Mouse (Mus musculus): Measurements from ENCODE around the gene Arxes1. TPM values are rescaled to one million over a fixed set of nuclear protein-coding genes. Genes with fewer than 3 reads are reported as not detected.
"Not testable (repeated sequence)": the region's sequence is repeated elsewhere in the genome, so short reads cannot be mapped to it uniquely, and the experiment has no call there.

Arxes1 gene
- polyA plus RNA-seq, 1 experiment from 2014 or later, result 20.9 TPM

DNA sequence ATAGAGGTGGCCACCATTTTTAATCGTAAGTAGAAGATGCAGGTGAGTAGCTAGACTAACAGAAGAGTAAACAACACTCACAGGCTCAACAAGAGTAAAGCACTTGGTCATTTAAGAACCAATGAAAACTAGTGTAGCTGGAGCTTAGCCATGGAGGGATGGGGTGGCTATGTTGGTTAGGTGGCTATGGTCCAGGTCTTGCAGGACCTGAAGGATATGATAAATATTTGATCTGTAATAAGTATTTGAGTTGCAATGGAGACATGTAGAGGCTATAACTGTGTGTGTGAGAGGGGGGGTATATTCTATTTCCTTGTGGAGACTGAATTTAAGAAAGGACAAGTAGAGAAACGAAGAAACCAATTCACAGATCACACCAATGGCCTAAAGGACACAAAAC lies 18.1 kb downstream of the Arxes1 start:
- H3K9ac ChIP-seq, result no peak overlapping the region
- no peaks in the 10 kb centered on the region for H3K27me3 ChIP-seq
- H3K27ac ChIP-seq, result no peak overlapping the region
- H3K36me3 ChIP-seq, result no peaks in the 10 kb centered on the region
- H3K9me3 ChIP-seq (replicated peaks), result no peaks in the 10 kb centered on the region
- H3K4me2 ChIP-seq, result no peak overlapping the region
- 68% methylated on average over 2 of the region's 2 CpGs for whole genome bisulfite sequencing
- H3K4me3 ChIP-seq, result no peak overlapping the region
- no peaks in the 10 kb centered on the region for H3K4me1 ChIP-seq (replicated peaks)
- no peak for ATAC-seq (replicated peaks; ENCODE audit: insufficient number of reproducible peaks, insufficient read depth, low FRiP score, low read depth)

GRCm38 (mm10) chrX:136060698-136061097 lies 27.5 kb downstream of the Arxes1 start:
- WGBS, result 65% methylated on average over 1 of the region's 1 CpGs
- H3K9ac ChIP-seq, result no peak overlapping the region
- no peak overlapping the region for H3K27ac ChIP-seq
- no peak overlapping the region for H3K4me3 ChIP-seq
- H3K4me2 ChIP-seq, result no peak overlapping the region
- H3K4me1 ChIP-seq (replicated peaks), result no peaks in the 10 kb centered on the region
- H3K27me3 ChIP-seq, result no peaks in the 10 kb centered on the region
- no peaks in the 10 kb centered on the region for H3K36me3 ChIP-seq
- no peaks in the 10 kb centered on the region for H3K9me3 ChIP-seq (replicated peaks)
- no peak for ATAC-seq (replicated peaks; ENCODE audit: insufficient number of reproducible peaks, insufficient read depth, low FRiP score, low read depth)

GRCm38 (mm10) chrX:136067201-136067991 lies 34.2 kb downstream of the Arxes1 start:
- not testable (repeated sequence) for H3K27ac ChIP-seq; H3K9me3 ChIP-seq (replicated peaks); H3K36me3 ChIP-seq; H3K4me1 ChIP-seq (replicated peaks); H3K9ac ChIP-seq; H3K27me3 ChIP-seq
- H3K4me2 ChIP-seq, result peak overlapping the region; percentile 57
- peak overlapping the region; percentile 36 for H3K4me3 ChIP-seq
- WGBS, result 12% methylated on average over 13 of the region's 48 CpGs
- ATAC-seq (replicated peaks; ENCODE audit: insufficient number of reproducible peaks, insufficient read depth, low FRiP score, low read depth), result peak; percentile 4; the same call in 1 of the 2 replicates

DNA sequence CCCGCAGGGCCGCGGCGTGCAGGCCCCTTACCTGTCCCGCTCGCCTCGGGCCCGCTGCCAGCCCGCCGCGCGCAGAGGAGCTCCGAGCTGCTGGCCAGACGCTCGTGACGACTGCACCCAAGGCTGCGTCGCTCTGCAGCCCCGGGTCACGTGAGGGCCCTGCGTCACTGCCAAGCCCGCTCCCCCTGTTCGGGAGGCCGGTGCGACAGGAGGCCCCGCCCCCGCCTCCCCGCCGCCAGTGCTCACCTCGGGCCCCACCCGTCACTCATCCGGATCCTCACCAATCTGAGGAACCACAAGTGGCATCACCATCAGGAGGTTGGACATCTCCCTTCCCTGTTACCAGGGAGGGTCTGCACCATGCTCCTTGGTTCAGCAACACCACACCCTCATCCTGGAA lies 34.9 kb downstream of the Arxes1 start, which contains the start of gene Bex2:
Bex2 (minus strand) TSS at position 217 of the 400 bp plus-strand sequence.
- H3K27me3 ChIP-seq; H3K36me3 ChIP-seq; H3K9ac ChIP-seq; H3K4me1 ChIP-seq (replicated peaks); H3K9me3 ChIP-seq (replicated peaks); H3K27ac ChIP-seq: not testable (repeated sequence)
- H3K4me3 ChIP-seq, result peak within 1 kb of the TSS; percentile 36
- no CpG with 5 or more reads among the region's 32 CpGs for WGBS
- peak; percentile 92 for ATAC-seq (replicated peaks; ENCODE audit: insufficient number of reproducible peaks, insufficient read depth, low FRiP score, low read depth)
- peak within 1 kb of the TSS; percentile 57 for H3K4me2 ChIP-seq

Other genes starting within 250 kb of the Arxes1 start
- 62.3 and 62.8 TPM in 2 replicates for gene Bhlhb9, start 235.8 kb upstream of the Arxes1 start, polyA plus RNA-seq (2015; fragmentation: Nextera tagmentation; extraction: Ambion mirVana)
- gene Gprasp2, start 194.3 kb upstream of the Arxes1 start, polyA plus RNA-seq (2015; fragmentation: Nextera tagmentation; extraction: Ambion mirVana), result 17.6 and 22.7 TPM in 2 replicates
- gene Arxes2, start 39.5 kb upstream of the Arxes1 start, polyA plus RNA-seq (2015; fragmentation: Nextera tagmentation; extraction: Ambion mirVana), result 58.6 and 61.2 TPM in 2 replicates
- 12.5 and 28.2 TPM in 2 replicates for gene Bex2, start 34.9 kb downstream of the Arxes1 start, polyA plus RNA-seq (2015; fragmentation: Nextera tagmentation; extraction: Ambion mirVana)
- 0.09 and 0.53 TPM in 2 replicates for gene Nxf3, start 51.9 kb downstream of the Arxes1 start, polyA plus RNA-seq (2015; fragmentation: Nextera tagmentation; extraction: Ambion mirVana)
- gene Bex4, start 105.6 kb downstream of the Arxes1 start, polyA plus RNA-seq (2015; fragmentation: Nextera tagmentation; extraction: Ambion mirVana), result 131 and 190 TPM in 2 replicates
- 219 and 266 TPM in 2 replicates for gene Tceal8, start 139.0 kb downstream of the Arxes1 start, polyA plus RNA-seq (2015; fragmentation: Nextera tagmentation; extraction: Ambion mirVana)
- 14.3 and 20.2 TPM in 2 replicates for gene Tceal5, start 170.5 kb downstream of the Arxes1 start, polyA plus RNA-seq (2015; fragmentation: Nextera tagmentation; extraction: Ambion mirVana)
- 12.0 and 20.2 TPM in 2 replicates for gene Tceal7, start 181.4 kb downstream of the Arxes1 start, polyA plus RNA-seq (2015; fragmentation: Nextera tagmentation; extraction: Ambion mirVana)
- 189 and 225 TPM in 2 replicates for gene Bex1, start 182.1 kb downstream of the Arxes1 start, polyA plus RNA-seq (2015; fragmentation: Nextera tagmentation; extraction: Ambion mirVana)
- 377 and 423 TPM in 2 replicates for gene Tceal9, start 211.7 kb downstream of the Arxes1 start, polyA plus RNA-seq (2015; fragmentation: Nextera tagmentation; extraction: Ambion mirVana)
- 396 and 413 TPM in 2 replicates for gene Bex3, start 236.9 kb downstream of the Arxes1 start, polyA plus RNA-seq (2015; fragmentation: Nextera tagmentation; extraction: Ambion mirVana)